Mouse (Mus musculus): ENCODE data around the gene Acp7.

Acp7 gene

GRCm38 (mm10) chr7:28603136-28603535 is 28.0 kb downstream of the Acp7 start:
- DNase-seq (ENCODE audit: extremely low read depth, low read depth, low spot score), result no peak

- no peak for DNase-seq (ENCODE audit: extremely low read depth, low read depth, low spot score)
Observed at GRCm38 (mm10) chr7:28601668-28602067, 29.5 kb downstream of the Acp7 start.

- no peak for DNase-seq (ENCODE audit: extremely low read depth, low read depth, low spot score)
Observed at GRCm38 (mm10) chr7:28601029-28601428, 30.1 kb downstream of the Acp7 start.

- no peak for DNase-seq (ENCODE audit: extremely low read depth, low read depth, low spot score)
Observed at GRCm38 (mm10) chr7:28598951-28599350, 32.2 kb downstream of the Acp7 start.

- DNase-seq (ENCODE audit: extremely low read depth, low read depth, low spot score), result no peak
Observed at GRCm38 (mm10) chr7:28597642-28598446, 33.3 kb downstream of the Acp7 start, which contains the start of the genes Samd4b and Pak4. TSS of gene Samd4b (minus strand) at chr7:28598144. TSS of gene Pak4 (minus strand) at chr7:28598185.

GRCm38 (mm10) chr7:28597277-28597570 is 33.9 kb downstream of the Acp7 start:
- no peak for DNase-seq (ENCODE audit: extremely low read depth, low read depth, low spot score)

GRCm38 (mm10) chr7:28596436-28597276 is 34.5 kb downstream of the Acp7 start:
- no peak for DNase-seq (ENCODE audit: extremely low read depth, low read depth, low spot score)

GRCm38 (mm10) chr7:28595751-28596435 is 35.2 kb downstream of the Acp7 start:
- no peak for DNase-seq (ENCODE audit: extremely low read depth, low read depth, low spot score)

- no peak for DNase-seq (ENCODE audit: extremely low read depth, low read depth, low spot score)
Observed at GRCm38 (mm10) chr7:28593206-28594111, 37.7 kb downstream of the Acp7 start.

GRCm38 (mm10) chr7:28591862-28592261 is 39.3 kb downstream of the Acp7 start:
- DNase-seq (ENCODE audit: extremely low read depth, low read depth, low spot score), result no peak

GRCm38 (mm10) chr7:28587644-28588043 is 43.5 kb downstream of the Acp7 start:
- no peak for DNase-seq (ENCODE audit: extremely low read depth, low read depth, low spot score)

- DNase-seq (ENCODE audit: extremely low read depth, low read depth, low spot score), result no peak
Observed at GRCm38 (mm10) chr7:28586663-28587411, 44.3 kb downstream of the Acp7 start.

GRCm38 (mm10) chr7:28585001-28585400 is 46.1 kb downstream of the Acp7 start:
- no peak for DNase-seq (ENCODE audit: extremely low read depth, low read depth, low spot score)

- no peak for DNase-seq (ENCODE audit: extremely low read depth, low read depth, low spot score)
Observed at GRCm38 (mm10) chr7:28584468-28584867, 46.7 kb downstream of the Acp7 start.

- DNase-seq (ENCODE audit: extremely low read depth, low read depth, low spot score), result no peak
Observed at GRCm38 (mm10) chr7:28583570-28584344, 47.4 kb downstream of the Acp7 start.

- no peak for DNase-seq (ENCODE audit: extremely low read depth, low read depth, low spot score)
Observed at GRCm38 (mm10) chr7:28582841-28583240, 48.3 kb downstream of the Acp7 start.

- DNase-seq (ENCODE audit: extremely low read depth, low read depth, low spot score), result no peak
Observed at GRCm38 (mm10) chr7:28581721-28582120, 49.4 kb downstream of the Acp7 start.

- no peak for DNase-seq (ENCODE audit: extremely low read depth, low read depth, low spot score)
Observed at GRCm38 (mm10) chr7:28579826-28580225, 51.3 kb downstream of the Acp7 start.

- no peak for DNase-seq (ENCODE audit: extremely low read depth, low read depth, low spot score)
Observed at GRCm38 (mm10) chr7:28578543-28579053, 52.5 kb downstream of the Acp7 start.
